Mouse (Mus musculus): ENCODE measurements around the gene Irx1. TPM values are rescaled to one million over a fixed set of nuclear protein-coding genes. Genes with fewer than 3 reads are reported as not detected.

Gene Irx1
- not detected for total RNA-seq (2023)

DNA sequence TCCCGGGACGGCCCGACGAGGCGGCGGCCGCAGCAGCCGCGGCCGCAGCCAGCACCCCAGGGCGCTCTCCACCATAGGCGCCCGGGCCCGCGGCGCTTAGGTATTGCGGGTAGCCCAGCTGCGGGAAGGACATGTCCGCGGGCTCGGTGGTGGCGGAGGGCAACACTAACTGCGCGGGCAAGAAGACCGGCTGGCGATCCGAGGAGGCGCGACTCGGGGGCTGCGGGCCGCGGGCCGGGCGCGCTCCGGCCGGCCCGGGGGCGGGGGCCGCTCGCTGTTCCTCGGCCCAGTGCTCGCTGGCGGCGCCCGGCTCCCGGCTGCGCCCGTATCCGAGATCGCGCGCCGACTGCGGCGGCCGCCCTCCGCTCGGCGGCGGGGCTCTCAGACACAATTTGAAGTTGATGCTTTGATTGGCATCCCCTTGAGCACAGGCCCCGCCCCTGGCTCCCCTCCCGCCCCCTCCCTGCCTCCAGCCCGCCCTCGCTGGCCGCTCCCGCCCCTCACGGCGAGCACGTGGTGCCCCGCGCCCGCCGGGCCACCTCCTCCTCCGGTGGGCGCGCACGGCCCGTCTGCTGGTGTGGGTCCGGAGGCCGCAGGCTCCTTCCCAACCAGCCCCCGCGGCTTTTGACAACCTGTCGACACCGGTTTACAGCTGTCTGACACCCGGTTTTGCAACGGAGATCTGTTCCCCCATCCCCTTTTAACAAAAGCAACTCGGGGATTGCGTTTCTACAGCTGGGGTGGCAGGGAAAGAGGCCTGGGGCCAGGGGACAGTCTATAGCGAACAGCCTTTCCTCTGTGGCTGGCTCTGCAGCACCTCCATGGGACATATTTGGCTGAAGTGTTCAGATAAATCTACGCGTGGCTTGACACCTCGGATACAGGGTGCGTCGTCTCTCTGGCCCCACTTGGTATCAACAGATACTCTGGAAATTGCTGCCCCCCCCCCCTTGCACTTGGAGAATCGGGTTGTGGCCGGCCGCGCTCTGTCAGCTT lies at the start of gene Irx1:
Irx1 (minus strand) TSS at position 368 of the 996 bp plus-strand sequence.

Measured in T-cell, adult 66 days (primary cell).